Comparison of ENCODE assay signal across 8 mouse cellular contexts in genomic region chr7:27508648-27509005, GRCm38 (mm10). TPM values are rescaled to one million over a fixed set of nuclear protein-coding genes. Genes with fewer than 3 reads are reported as not detected.
DNase-seq lines count a peak whose midpoint lies in the region; ATAC-seq lines count a peak whose summit lies in the region.

No protein-coding gene starts in this region.

- H3K4me1 ChIP-seq in limb, embryonic 12.5 days (replicated peaks), result peaks cover 19% of the 10 kb centered on the region
- H3K4me1 ChIP-seq in midbrain, embryonic 12.5 days, result peaks cover 11% of the 10 kb centered on the region
- H3K4me1 ChIP-seq in stomach, embryonic 15.5 days, result peaks cover 13% of the 10 kb centered on the region

- no peaks in the 10 kb centered on the region for H3K36me3 ChIP-seq in limb, embryonic 12.5 days
- no peaks in the 10 kb centered on the region for H3K36me3 ChIP-seq in midbrain, embryonic 12.5 days
- H3K36me3 ChIP-seq in stomach, embryonic 15.5 days, result no peaks in the 10 kb centered on the region

- H3K9me3 ChIP-seq in limb, embryonic 12.5 days, result no peaks in the 10 kb centered on the region
- H3K9me3 ChIP-seq in midbrain, embryonic 12.5 days, result no peaks in the 10 kb centered on the region
- no peaks in the 10 kb centered on the region for H3K9me3 ChIP-seq in stomach, embryonic 15.5 days

- ATAC-seq in erythroid progenitor cell, adult 5-6 weeks (replicated peaks; ENCODE audit: low FRiP score, poor library complexity, severe bottlenecking), result peak; percentile 81
- peak; percentile 54; the same call in 1 of the 2 replicates for ATAC-seq in limb, embryonic 12.5 days (ENCODE audit: insufficient number of reproducible peaks, insufficient read depth, low FRiP score, low TSS enrichment, low read depth)
- ATAC-seq in midbrain, embryonic 12.5 days (ENCODE audit: low FRiP score, low read depth), result peak; percentile 28
- peak; percentile 57 for ATAC-seq in stomach, embryonic 15.5 days (ENCODE audit: insufficient read depth, low FRiP score, low read depth)

- DNase-seq in layer of hippocampus, adult 9-11 months, result peak; percentile 53
- no peak for DNase-seq in layer of hippocampus, adult 9-10 months (ENCODE audit: low spot score)
- DNase-seq in c-Kit-negative CD71-positive TER-119-positive erythroid progenitor cells, embryonic 14.5 days (ENCODE audit: low read depth, low spot score), result peak; percentile 65
- peak; percentile 76 for DNase-seq in heart, postnatal 4 days

- peak overlapping the region; percentile 99 for H3K27ac ChIP-seq in limb, embryonic 12.5 days
- peak overlapping the region; percentile 95; the same call in 1 of the 2 replicates for H3K27ac ChIP-seq in midbrain, embryonic 12.5 days (replicated peaks)
- peak overlapping the region; percentile 100 for H3K27ac ChIP-seq in stomach, embryonic 15.5 days

- no peak overlapping the region; the same call in 1 of the 2 replicates for H3K9ac ChIP-seq in limb, embryonic 12.5 days (replicated peaks)
- no peak overlapping the region for H3K9ac ChIP-seq in midbrain, embryonic 12.5 days (replicated peaks)
- H3K9ac ChIP-seq in stomach, embryonic 15.5 days, result no peak overlapping the region

- 26% methylated on average over 6 of the region's 6 CpGs for whole genome bisulfite sequencing in limb, embryonic 12.5 days
- 22% methylated on average over 6 of the region's 6 CpGs for WGBS in midbrain, embryonic 12.5 days
- WGBS in stomach, embryonic 15.5 days, result 18% methylated on average over 6 of the region's 6 CpGs

- peak overlapping the region; percentile 59 for H3K4me2 ChIP-seq in limb, embryonic 12.5 days
- H3K4me2 ChIP-seq in midbrain, embryonic 12.5 days (replicated peaks), result peak overlapping the region; percentile 60
- peak overlapping the region; percentile 68 for H3K4me2 ChIP-seq in stomach, embryonic 15.5 days

- no peaks in the 10 kb centered on the region for H3K27me3 ChIP-seq in limb, embryonic 12.5 days
- no peaks in the 10 kb centered on the region for H3K27me3 ChIP-seq in midbrain, embryonic 12.5 days
- H3K27me3 ChIP-seq in stomach, embryonic 15.5 days (replicated peaks), result no peaks in the 10 kb centered on the region

- peak overlapping the region; percentile 50 for H3K4me3 ChIP-seq in limb, embryonic 12.5 days (replicated peaks)
- H3K4me3 ChIP-seq in midbrain, embryonic 12.5 days, result peak overlapping the region; percentile 52
- peak overlapping the region; percentile 58 for H3K4me3 ChIP-seq in stomach, embryonic 15.5 days (replicated peaks)

RNA-seq across cellular contexts. Expression of gene Prx, which starts 9.5 kb away (rescaled TPM):
- 0.36 and 0.42 TPM in 2 replicates for total RNA-seq in erythroid progenitor cell, adult 5-6 weeks (2015; ENCODE audit: low replicate concordance)
- total RNA-seq in erythroid progenitor cell, adult 5-6 weeks (2017; ENCODE audit: low replicate concordance), result 1.4 and 5.1 TPM in 2 replicates
- total RNA-seq in heart, postnatal 4 days (2021), result 1 to 10 TPM; 4.1 to 5.9 TPM
- 5.6 and 6.1 TPM in 2 replicates for polyA plus RNA-seq in limb, embryonic 12.5 days (2016; fragmentation: Nextera tagmentation; extraction: Ambion mirVana)
- 2.5 and 3.1 TPM in 2 replicates for polyA plus RNA-seq in midbrain, embryonic 12.5 days (2016; fragmentation: Nextera tagmentation; extraction: Ambion mirVana)
- polyA plus RNA-seq in stomach, embryonic 15.5 days (2015; fragmentation: Nextera tagmentation; extraction: Ambion mirVana), result 3.1 and 3.5 TPM in 2 replicates

RNA-seq across cellular contexts. Expression of gene Hipk4, which starts 14.4 kb away (rescaled TPM):
- total RNA-seq in erythroid progenitor cell, adult 5-6 weeks (2015; ENCODE audit: low replicate concordance), result not detected in 2 replicates
- total RNA-seq in erythroid progenitor cell, adult 5-6 weeks (2017; ENCODE audit: low replicate concordance), result not detected in 2 replicates
- 1 to 10 TPM in 1 of 2 experiments, under 1 TPM in 1; 0.83 to 1.0 TPM for total RNA-seq in heart, postnatal 4 days (2021)
- polyA plus RNA-seq in limb, embryonic 12.5 days (2016; fragmentation: Nextera tagmentation; extraction: Ambion mirVana), result 0.60 and 0.97 TPM in 2 replicates
- polyA plus RNA-seq in midbrain, embryonic 12.5 days (2016; fragmentation: Nextera tagmentation; extraction: Ambion mirVana), result 0.38 and 0.45 TPM in 2 replicates
- 0.67 and 0.86 TPM in 2 replicates for polyA plus RNA-seq in stomach, embryonic 15.5 days (2015; fragmentation: Nextera tagmentation; extraction: Ambion mirVana)

RNA-seq across cellular contexts. Expression of gene Sertad1, which starts 21.9 kb away (rescaled TPM):
- 1.7 and 6.8 TPM in 2 replicates for total RNA-seq in erythroid progenitor cell, adult 5-6 weeks (2015; ENCODE audit: low replicate concordance)
- 5.5 and 7.0 TPM in 2 replicates for total RNA-seq in erythroid progenitor cell, adult 5-6 weeks (2017; ENCODE audit: low replicate concordance)
- 10 to 100 TPM; 14.4 to 15.5 TPM for total RNA-seq in heart, postnatal 4 days (2021)
- 29.4 and 30.4 TPM in 2 replicates for polyA plus RNA-seq in limb, embryonic 12.5 days (2016; fragmentation: Nextera tagmentation; extraction: Ambion mirVana)
- 11.6 and 14.4 TPM in 2 replicates for polyA plus RNA-seq in midbrain, embryonic 12.5 days (2016; fragmentation: Nextera tagmentation; extraction: Ambion mirVana)
- 35.3 and 36.7 TPM in 2 replicates for polyA plus RNA-seq in stomach, embryonic 15.5 days (2015; fragmentation: Nextera tagmentation; extraction: Ambion mirVana)

RNA-seq across cellular contexts. Expression of gene Sertad3, which starts 35.1 kb away (rescaled TPM):
- 9.0 and 9.2 TPM in 2 replicates for total RNA-seq in erythroid progenitor cell, adult 5-6 weeks (2015; ENCODE audit: low replicate concordance)
- total RNA-seq in erythroid progenitor cell, adult 5-6 weeks (2017; ENCODE audit: low replicate concordance), result 14.8 and 19.6 TPM in 2 replicates
- total RNA-seq in heart, postnatal 4 days (2021), result 10 to 100 TPM in 1 of 2 experiments, 1 to 10 TPM in 1; 7.4 to 10.1 TPM
- 29.4 and 30.3 TPM in 2 replicates for polyA plus RNA-seq in limb, embryonic 12.5 days (2016; fragmentation: Nextera tagmentation; extraction: Ambion mirVana)
- polyA plus RNA-seq in midbrain, embryonic 12.5 days (2016; fragmentation: Nextera tagmentation; extraction: Ambion mirVana), result 16.5 and 18.7 TPM in 2 replicates
- 29.3 and 35.1 TPM in 2 replicates for polyA plus RNA-seq in stomach, embryonic 15.5 days (2015; fragmentation: Nextera tagmentation; extraction: Ambion mirVana)

RNA-seq across cellular contexts. Expression of gene Pld3, which starts 44.4 kb away (rescaled TPM):
- 43.2 and 88.0 TPM in 2 replicates for total RNA-seq in erythroid progenitor cell, adult 5-6 weeks (2015; ENCODE audit: low replicate concordance)
- total RNA-seq in erythroid progenitor cell, adult 5-6 weeks (2017; ENCODE audit: low replicate concordance), result 19.1 and 26.3 TPM in 2 replicates
- 10 to 100 TPM; 28.9 to 32.4 TPM for total RNA-seq in heart, postnatal 4 days (2021)
- polyA plus RNA-seq in limb, embryonic 12.5 days (2016; fragmentation: Nextera tagmentation; extraction: Ambion mirVana), result 59.7 and 68.5 TPM in 2 replicates
- 69.9 and 71.6 TPM in 2 replicates for polyA plus RNA-seq in midbrain, embryonic 12.5 days (2016; fragmentation: Nextera tagmentation; extraction: Ambion mirVana)
- 77.5 and 81.0 TPM in 2 replicates for polyA plus RNA-seq in stomach, embryonic 15.5 days (2015; fragmentation: Nextera tagmentation; extraction: Ambion mirVana)

Comparison
In these comparisons a context has a peak if more than half of its experiments do, and no peak if none do; other contexts are left out.
1. ATAC-seq: peak in every context shown above with its lines; median percentile 81 in erythroid progenitor cell, adult 5-6 weeks; 57 in stomach, embryonic 15.5 days; 54 in limb, embryonic 12.5 days; 28 in midbrain, embryonic 12.5 days.